Mouse (Mus musculus): ENCODE results near the gene Nwd1.

DNA sequence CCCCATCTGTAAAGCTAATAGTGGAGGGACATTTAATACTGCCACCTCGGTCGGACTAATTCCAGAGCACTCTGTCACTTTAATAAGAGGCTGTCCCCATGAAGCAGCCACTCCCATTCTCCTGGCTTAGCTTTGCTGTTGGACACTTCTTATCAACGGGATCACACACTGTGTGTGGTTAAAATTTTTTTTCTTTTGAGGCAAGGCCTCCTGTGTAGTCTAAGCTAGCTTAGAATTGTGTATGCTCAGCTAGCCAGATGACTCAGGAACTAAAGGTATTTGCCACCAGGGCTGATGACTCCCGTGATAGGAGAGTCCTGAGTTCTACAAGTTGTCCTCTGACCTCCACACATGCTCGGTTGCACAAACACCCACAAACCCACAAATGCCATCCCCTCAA is 18.9 kb downstream of the Nwd1 start:
- TF ChIP-seq CTCF (IDR thresholded peaks at IDR 0.05; ENCODE audit: low read depth, low read length) (no peak), POLR2A (IDR thresholded peaks at IDR 0.05; ENCODE audit: extremely low read depth, insufficient read depth, low read length) (no peak)
